Mouse (Mus musculus) embryonic facial prominence, embryonic 11.5 days (tissue): ENCODE data around the gene Spg11. TPM values are rescaled to one million over a fixed set of nuclear protein-coding genes. Genes with fewer than 3 reads are reported as not detected.

Experiments
- microRNA-seq: library from miRNA; unstranded; fragments of <30 nt; microRNA quantifications from one replicate; pipeline ENCODE4, GENCODE M21; 2016; ENCODE audit warnings: borderline number of aligned reads
- polyA plus RNA-seq: library from polyadenylated mRNA; unstranded; fragments of >200 nt; fragmentation: Nextera tagmentation; extraction: Ambion mirVana; gene quantifications from 2 replicates; pipeline ENCODE4 v1.2.1, GENCODE M21; 2014

Gene Spg11
- polyA plus RNA-seq, 1 experiment from 2014 or later = 10.9 TPM

Small RNA genes within 50 kb of the gene (microRNA-seq; reads per million reads assigned to microRNA genes)
- gene Gm47314 = not detected

Other genes starting within 250 kb of the Spg11 start
- gene Ctdspl2, start 162.4 kb downstream of the Spg11 start, polyA plus RNA-seq = 67.6 and 68.4 TPM in 2 replicates
- 0.29 and 0.69 TPM in 2 replicates for gene Mageb3, start 162.3 kb downstream of the Spg11 start, polyA plus RNA-seq
- gene Eif3j1, start 89.8 kb downstream of the Spg11 start, polyA plus RNA-seq = 13.4 and 15.5 TPM in 2 replicates
- 153 and 159 TPM in 2 replicates for gene B2m, start 29.3 kb upstream of the Spg11 start, polyA plus RNA-seq
- gene Trim69, start 42.3 kb upstream of the Spg11 start, polyA plus RNA-seq = not detected in 2 replicates
- 0.11 TPM in 1 of 2 replicates, not detected in the other for gene Patl2, start 67.8 kb upstream of the Spg11 start, polyA plus RNA-seq
- gene Terb2, start 67.9 kb upstream of the Spg11 start, polyA plus RNA-seq = not detected in 2 replicates
- 29.3 and 29.9 TPM in 2 replicates for gene Sord, start 116.4 kb upstream of the Spg11 start, polyA plus RNA-seq
- gene Duox2, start 180.1 kb upstream of the Spg11 start, polyA plus RNA-seq = not detected in 2 replicates
- not detected in 2 replicates for gene Duoxa2, start 180.5 kb upstream of the Spg11 start, polyA plus RNA-seq
- gene Duoxa1, start 195.3 kb upstream of the Spg11 start, polyA plus RNA-seq = 0.90 TPM in 1 of 2 replicates, not detected in the other
- 0.06 and 0.10 TPM in 2 replicates for gene Duox1, start 197.3 kb upstream of the Spg11 start, polyA plus RNA-seq